Mouse (Mus musculus) stomach, postnatal 0 days (tissue): ENCODE results near the gene Nsmce1.

Experiments used
- CTCF ChIP-seq: IDR thresholded peaks from 2 replicates; pipeline ENCODE4 v1.5.1; 2016; ENCODE audit warnings: antibody characterized with exemption, low read depth, mild to moderate bottlenecking, moderate library complexity
- EP300 ChIP-seq: optimal IDR thresholded peaks from 2 replicates; pipeline ENCODE3; 2016; ENCODE audit warnings: antibody characterized with exemption

DNA sequence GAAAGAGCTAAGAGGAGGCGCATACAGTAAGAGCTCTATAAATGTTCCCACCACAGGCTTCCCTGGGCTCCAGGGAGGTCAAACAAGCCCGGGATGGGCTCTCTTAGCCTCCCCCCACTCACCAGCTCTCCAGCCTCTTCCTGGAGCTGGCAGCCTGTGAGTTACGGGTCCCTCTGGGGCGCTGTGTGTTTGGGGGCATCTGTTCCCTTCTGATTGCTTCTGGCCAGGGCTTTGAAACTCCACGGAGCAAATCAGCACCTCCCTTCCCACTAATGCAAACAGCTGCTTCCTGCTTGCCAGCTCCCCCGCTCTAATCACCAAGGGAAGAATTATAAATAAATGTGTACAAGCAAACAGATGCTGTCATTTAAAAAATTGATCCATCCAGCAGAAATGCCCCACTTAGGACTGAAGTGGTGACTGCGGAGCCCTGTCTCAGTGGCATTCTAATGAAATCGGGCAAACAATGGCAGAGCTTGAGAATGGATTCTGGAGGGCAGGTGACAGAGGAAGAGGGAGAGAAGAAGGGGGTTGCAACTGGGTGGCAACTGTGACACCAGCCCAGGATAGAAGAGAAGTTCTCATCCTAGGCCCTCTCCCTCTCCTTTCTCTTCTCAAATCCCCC is 56.6 kb downstream of the Nsmce1 start:
- TF ChIP-seq CTCF (no peak), EP300 (no peak)
